8 mouse cellular contexts compared by ENCODE assay signal in the genomic region with DNA sequence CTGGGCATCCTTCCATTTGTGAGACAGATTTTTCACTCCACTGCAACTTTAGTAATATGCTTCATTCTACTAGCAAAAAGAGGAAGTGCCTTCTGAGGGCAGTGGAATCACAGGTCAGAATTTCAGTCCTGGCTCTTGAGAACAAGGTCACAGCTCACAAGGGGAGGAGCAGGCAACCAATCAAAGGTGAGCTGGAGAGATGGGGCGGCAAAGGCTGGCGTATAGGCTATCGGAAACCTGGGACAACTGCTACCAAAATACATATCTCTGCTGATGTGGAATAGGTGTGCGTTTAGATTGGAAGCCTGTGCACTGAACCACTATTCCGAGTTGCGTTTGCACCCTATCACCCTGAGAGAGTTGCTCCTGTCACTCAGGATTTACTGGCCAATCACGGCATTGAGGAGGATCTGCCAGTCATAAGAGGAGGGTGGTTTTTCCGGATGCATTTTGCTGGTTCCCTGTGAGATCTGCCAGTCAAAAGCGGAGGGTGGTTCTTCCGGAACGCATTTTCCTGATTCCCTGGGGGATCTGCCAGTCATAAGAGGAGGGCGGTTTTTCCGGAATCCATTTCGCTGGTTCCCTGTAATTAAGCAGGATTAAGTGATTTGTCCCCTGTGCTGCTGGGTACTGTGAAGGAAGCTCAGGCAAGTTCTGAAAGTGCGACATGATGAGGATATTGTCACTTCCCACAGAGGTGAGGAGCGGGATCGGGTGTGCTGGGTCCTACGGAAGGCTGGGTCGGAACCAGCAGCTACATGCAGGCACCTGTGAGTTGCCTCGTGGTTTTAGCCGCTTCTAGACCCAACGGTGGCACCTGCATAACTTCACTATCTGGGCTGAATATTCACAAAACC.
DNase-seq lines count a peak whose midpoint lies in the region; ATAC-seq and TF ChIP-seq lines count a peak whose summit lies in the region.
"Not testable (repeated sequence)": the region's sequence is repeated elsewhere in the genome, so short reads cannot be mapped to it uniquely, and the experiment has no call there.

No protein-coding gene starts in this region.

- not testable (repeated sequence) for H3K27me3 ChIP-seq in CH12.LX (replicated peaks); forebrain, embryonic 11.5 days (ENCODE audit: control insufficient read depth, insufficient read depth, low read length); heart, embryonic 16.5 days (ENCODE audit: control insufficient read depth, insufficient read depth, low read length); liver, embryonic 15.5 days; neural tube, embryonic 12.5 days (replicated peaks)

- ATAC-seq in forebrain, embryonic 11.5 days (replicated peaks; ENCODE audit: low FRiP score), result peak; percentile 100
- ATAC-seq in heart, embryonic 16.5 days (replicated peaks; ENCODE audit: extremely low read depth, insufficient read depth, low FRiP score), result peak; percentile 100
- ATAC-seq in liver, embryonic 15.5 days (ENCODE audit: insufficient read depth), result peak; percentile 99
- ATAC-seq in neural tube, embryonic 12.5 days (ENCODE audit: low FRiP score, low read depth), result peak; percentile 100

- in situ Hi-C loops in CH12.LX (cut with MboI; ENCODE audit: low pct_ligation_motif_present, low pct_unique_long_range_greater_than_20kb, low sequenced_read_pairs), result not testable (repeated sequence)

- peak overlapping the region; percentile 61 for H3K27ac ChIP-seq in CH12.LX (ENCODE audit: insufficient read depth, low read depth)
- not testable (repeated sequence) for H3K27ac ChIP-seq in forebrain, embryonic 11.5 days (ENCODE audit: low read depth, low read length); neural tube, embryonic 12.5 days
- H3K27ac ChIP-seq in heart, embryonic 16.5 days (ENCODE audit: low read length), result peak overlapping the region; percentile 81
- peak overlapping the region; percentile 78 for H3K27ac ChIP-seq in liver, embryonic 15.5 days (replicated peaks)

- H3K9ac ChIP-seq in CH12.LX (ENCODE audit: insufficient read depth, low read depth), result peak overlapping the region; percentile 82
- peak overlapping the region; percentile 55 for H3K9ac ChIP-seq in forebrain, embryonic 11.5 days (ENCODE audit: low read length)
- peak overlapping the region; percentile 74 for H3K9ac ChIP-seq in heart, embryonic 16.5 days (ENCODE audit: low read length)
- H3K9ac ChIP-seq in liver, embryonic 15.5 days, result peak overlapping the region; percentile 52
- H3K9ac ChIP-seq in neural tube, embryonic 12.5 days, result peak overlapping the region; percentile 56

- TF ChIP-seq POLR2A in CH12.LX (IDR thresholded peaks at IDR 0.05; ENCODE audit: low read depth, low read length), result peak; percentile 32; the same call in 1 of the 2 replicates

- TF ChIP-seq CTCF in CH12.LX (conservative IDR thresholded peaks at IDR 0.05 in 1 of 2, IDR thresholded peaks at IDR 0.05 in 1 of 2; ENCODE audit: low read depth in 2 of 2, low read length in 2 of 2), result not testable (repeated sequence)

- H3K4me3 ChIP-seq in CH12.LX (replicated peaks in 1 of 3; ENCODE audit: low read depth in 2 of 3, low read length in 2 of 3, poor library complexity in 1 of 3), result peak overlapping the region; percentile 52 to 89 (median 78)
- peak overlapping the region; percentile 46 for H3K4me3 ChIP-seq in forebrain, embryonic 11.5 days (ENCODE audit: low read depth, low read length)
- peak overlapping the region; percentile 59 for H3K4me3 ChIP-seq in heart, embryonic 16.5 days (ENCODE audit: low read length)
- peak overlapping the region; percentile 63 for H3K4me3 ChIP-seq in liver, embryonic 15.5 days (replicated peaks)
- H3K4me3 ChIP-seq in neural tube, embryonic 12.5 days, result peak overlapping the region; percentile 49

- DNase-seq in CH12.LX (ENCODE audit: extremely low read depth), result peak; percentile 97
- peak; percentile 95 for DNase-seq in c-Kit-positive CD71-positive TER-119-negative erythroid progenitor cells, embryonic 14.5 days (ENCODE audit: low read depth)
- peak; percentile 87 for DNase-seq in forebrain, embryonic 11.5 days (ENCODE audit: low spot score)
- DNase-seq in kidney, postnatal 36 days, result peak; percentile 89 to 96
- DNase-seq in telencephalon, adult 2 months (ENCODE audit: low read depth, low spot score), result peak; percentile 97

- H3K4me2 ChIP-seq in CH12.LX (ENCODE audit: insufficient read depth, low read depth, poor library complexity, severe bottlenecking), result peak overlapping the region; percentile 61
- peak overlapping the region; percentile 49 for H3K4me2 ChIP-seq in forebrain, embryonic 11.5 days (ENCODE audit: low read depth, low read length, severe bottlenecking)
- peak overlapping the region; percentile 70 for H3K4me2 ChIP-seq in heart, embryonic 16.5 days (ENCODE audit: low read depth, low read length)
- peak overlapping the region; percentile 70 for H3K4me2 ChIP-seq in liver, embryonic 15.5 days
- H3K4me2 ChIP-seq in neural tube, embryonic 12.5 days (replicated peaks), result peak overlapping the region; percentile 58

- WGBS in forebrain, embryonic 11.5 days, result under 1% methylated on average over 20 of the region's 22 CpGs
- under 1% methylated on average over 18 of the region's 22 CpGs for WGBS in heart, embryonic 16.5 days
- under 1% methylated on average over 21 of the region's 22 CpGs for WGBS in liver, embryonic 15.5 days (ENCODE audit: insufficient replicate concordance)
- under 1% methylated on average over 22 of the region's 22 CpGs for WGBS in neural tube, embryonic 12.5 days

- not testable (repeated sequence) for H3K9me3 ChIP-seq in CH12.LX (replicated peaks; ENCODE audit: low read length); forebrain, embryonic 11.5 days (ENCODE audit: control insufficient read depth, low read length); heart, embryonic 16.5 days (replicated peaks; ENCODE audit: control insufficient read depth, low read length); liver, embryonic 15.5 days (replicated peaks); neural tube, embryonic 12.5 days

- H3K36me3 ChIP-seq in CH12.LX (replicated peaks in 1 of 2; ENCODE audit: control insufficient read depth in 1 of 2, insufficient read depth in 1 of 2, low read length in 1 of 2); forebrain, embryonic 11.5 days (ENCODE audit: control insufficient read depth, insufficient read depth, low read length); heart, embryonic 16.5 days (ENCODE audit: control insufficient read depth, insufficient read depth); liver, embryonic 15.5 days (replicated peaks); neural tube, embryonic 12.5 days: not testable (repeated sequence)

- dilution Hi-C loops in CH12.LX (cut with MboI; ENCODE audit: extremely low pct_ligation_motif_present, extremely low pct_unique_long_range_greater_than_20kb, low sequenced_read_pairs), result not testable (repeated sequence)

- peaks cover 10% of the 10 kb centered on the region for H3K79me2 ChIP-seq in CH12.LX (replicated peaks; ENCODE audit: control insufficient read depth, extremely low read depth, insufficient read depth, poor library complexity, severe bottlenecking)

- TF ChIP-seq RAD21 in CH12.LX (IDR thresholded peaks at IDR 0.05; ENCODE audit: low read depth, low read length), result not testable (repeated sequence)

- TF ChIP-seq EP300 in CH12.LX (IDR thresholded peaks at IDR 0.05; ENCODE audit: low read length), result peak; percentile 52; the same call in 1 of the 2 replicates

- not testable (repeated sequence) for H3K4me1 ChIP-seq in CH12.LX (ENCODE audit: control insufficient read depth in 1 of 2, insufficient read depth in 2 of 2); forebrain, embryonic 11.5 days (replicated peaks; ENCODE audit: control insufficient read depth, insufficient read depth, low read length); heart, embryonic 16.5 days (ENCODE audit: control insufficient read depth, insufficient read depth, low read length); liver, embryonic 15.5 days (replicated peaks); neural tube, embryonic 12.5 days

TF ChIP-seq in CH12.LX, 34 proteins besides CTCF, POLR2A, EP300 and RAD21:
- TF ChIP-seq TBP (conservative IDR thresholded peaks at IDR 0.05; ENCODE audit: low read depth, low read length) (peak; percentile 78), MXI1 (IDR thresholded peaks at IDR 0.05; ENCODE audit: low read depth, low read length) (peak; percentile 69; the same call in 1 of the 2 replicates), ELF1 (IDR thresholded peaks at IDR 0.05; ENCODE audit: low read depth, low read length) (peak; percentile 73), KAT2A (IDR thresholded peaks at IDR 0.05; ENCODE audit: insufficient replicate concordance, low read length) (peak; percentile 68; the same call in 1 of the 2 replicates), CHD2 (IDR thresholded peaks at IDR 0.05; ENCODE audit: low read length) (peak; percentile 95), SIN3A (IDR thresholded peaks at IDR 0.05; ENCODE audit: low read length) (peak; percentile 62; the same call in 1 of the 2 replicates), IRF4 (IDR thresholded peaks at IDR 0.05; ENCODE audit: low read depth, low read length) (peak; percentile 79), HCFC1 (IDR thresholded peaks at IDR 0.05; ENCODE audit: low read depth, low read length) (peak; percentile 70), MAZ (IDR thresholded peaks at IDR 0.05; ENCODE audit: low read depth, low read length) (0 out of 2 replicates have a peak, but pooled peaks have one; percentile 52), MYC (IDR thresholded peaks at IDR 0.05; ENCODE audit: low read depth, low read length) (peak; percentile 78; the same call in 1 of the 2 replicates)
